Mouse (Mus musculus) MEL (cell line): ENCODE measurements around the gene Tmem214.

Experiments
- CTCF ChIP-seq, 3 experiments: IDR thresholded peaks in 2 of 3; conservative IDR thresholded peaks in 1 of 3; 2 replicates each; pipeline ENCODE4 v1.5.1; 2011 to 2012; ENCODE audit warnings: low read length in 3 of 3, low read depth in 2 of 3, mild to moderate bottlenecking in 2 of 3, improper control_type of control experiment in 1 of 3, inconsistent platforms in 1 of 3, mixed read lengths in 1 of 3, moderate library complexity in 1 of 3; ENCODE audit not compliant: control insufficient read depth in 1 of 3, insufficient read depth in 1 of 3, poor library complexity in 1 of 3, severe bottlenecking in 1 of 3
- EP300 ChIP-seq, 2 experiments: IDR thresholded peaks; 2 replicates each; pipeline ENCODE4 v1.6.1; 2011; ENCODE audit warnings: improper control_type of control experiment in 2 of 2, low read length in 2 of 2, low read depth in 1 of 2, mild to moderate bottlenecking in 1 of 2
- MAX ChIP-seq: IDR thresholded peaks from 2 replicates; pipeline ENCODE4 v1.6.1; 2011; ENCODE audit warnings: low read length, improper control_type of control experiment
- MYC ChIP-seq: IDR thresholded peaks from 2 replicates; pipeline ENCODE4 v1.6.1; 2011; ENCODE audit warnings: low read depth, mild to moderate bottlenecking, low read length, improper control_type of control experiment, moderate library complexity
- NRF1 ChIP-seq: IDR thresholded peaks from 2 replicates; pipeline ENCODE4 v1.6.1; 2014; ENCODE audit warnings: low read depth, mild to moderate bottlenecking, inconsistent platforms, low read length, improper control_type of control experiment, moderate library complexity; ENCODE audit not compliant: poor library complexity, insufficient read depth, severe bottlenecking
- RCOR1 ChIP-seq: IDR thresholded peaks from 2 replicates; pipeline ENCODE4 v1.6.1; 2012; ENCODE audit warnings: low read depth, mild to moderate bottlenecking, inconsistent platforms, low read length, improper control_type of control experiment
- SIN3A ChIP-seq: IDR thresholded peaks from 2 replicates; pipeline ENCODE4 v1.6.1; 2012; ENCODE audit warnings: low read length, improper control_type of control experiment, inconsistent platforms
- ZC3H11A ChIP-seq: IDR thresholded peaks from 2 replicates; pipeline ENCODE4 v1.6.1; 2012; ENCODE audit warnings: low read depth, mild to moderate bottlenecking, inconsistent platforms, low read length, improper control_type of control experiment

DNA sequence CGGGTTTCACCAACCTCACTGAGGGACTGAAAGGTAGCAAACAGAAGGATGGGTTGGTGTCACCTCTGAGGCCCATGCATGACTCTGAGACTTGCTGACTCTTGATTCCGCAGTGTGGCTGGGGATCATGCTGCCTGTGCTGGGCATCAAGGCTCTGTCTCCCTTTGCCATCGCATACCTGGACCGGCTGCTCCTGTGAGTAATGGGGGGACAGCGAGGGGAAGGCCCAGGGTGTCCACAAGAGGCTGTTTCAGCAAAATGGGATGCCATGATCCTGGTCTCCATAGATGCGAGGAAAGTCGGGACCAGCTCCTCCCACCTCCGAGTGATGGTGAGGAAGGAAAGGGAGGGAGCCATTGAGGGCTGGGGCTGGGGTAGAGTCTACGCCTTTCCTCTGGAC, 4.8 kb downstream of the Tmem214 start:
- no peak for TF ChIP-seq CTCF (IDR thresholded peaks at IDR 0.05 in 2 of 3, conservative IDR thresholded peaks at IDR 0.05 in 1 of 3; ENCODE audit: control insufficient read depth in 1 of 3, insufficient read depth in 1 of 3, low read depth in 2 of 3, low read length in 3 of 3, poor library complexity in 1 of 3, severe bottlenecking in 1 of 3)
- no peak for TF ChIP-seq EP300 (IDR thresholded peaks at IDR 0.05; ENCODE audit: low read depth in 1 of 2, low read length in 2 of 2)
- TF ChIP-seq MYC: no peak
- TF ChIP-seq NRF1: no peak
- no peak for TF ChIP-seq MAX
- no peak for TF ChIP-seq ZC3H11A
- no peak for TF ChIP-seq SIN3A
- TF ChIP-seq RCOR1: no peak
